Mouse (Mus musculus) lung, adult 2 months (tissue): ENCODE measurements around the gene Otog. TPM values are rescaled to one million over a fixed set of nuclear protein-coding genes. Genes with fewer than 3 reads are reported as not detected.

Source experiments
- DNase-seq: peaks from one replicate; pipeline ENCODE4 v3.0.0; 2022
- H3K4me1 ChIP-seq: fragments of 200-500 bp; 2 replicates; pipeline ENCODE4 v1.6.1; 2011; ENCODE audit warnings: low read length; ENCODE audit not compliant: control insufficient read depth, insufficient read depth
- H3K4me3 ChIP-seq: fragments of 200-500 bp; replicated peaks from 2 replicates; pipeline ENCODE3; 2011; ENCODE audit warnings: low read depth, mild to moderate bottlenecking, control low read depth, low read length; ENCODE audit errors: extremely low read depth
- CTCF ChIP-seq: fragments of 200-500 bp; IDR thresholded peaks from 2 replicates; pipeline ENCODE4 v1.5.1; 2011; ENCODE audit warnings: mild to moderate bottlenecking, low read length, control low read depth; ENCODE audit not compliant: insufficient read depth
- POLR2A ChIP-seq: fragments of 200-500 bp; IDR thresholded peaks from 2 replicates; pipeline ENCODE4 v1.6.1; 2011; ENCODE audit warnings: low read depth, mild to moderate bottlenecking, control low read depth, low read length, borderline replicate concordance; ENCODE audit errors: extremely low read depth
- WGBS: fragments of 180-500 bp; shearing (Covaris S2); methylation state at CpG from one replicate; pipeline ENCODE4 v1.1.7; 2018; 5-methylcytosine and 5-hydroxymethylcytosine counted together
- polyA plus RNA-seq: library from polyadenylated mRNA; depleted of rRNA; stranded (reverse); fragments of >200 nt; gene quantifications from 2 replicates; pipeline ENCODE4 v1.2.3, GENCODE M21; 2012

Gene Otog
- polyA plus RNA-seq, 1 experiment, result not detected

DNA sequence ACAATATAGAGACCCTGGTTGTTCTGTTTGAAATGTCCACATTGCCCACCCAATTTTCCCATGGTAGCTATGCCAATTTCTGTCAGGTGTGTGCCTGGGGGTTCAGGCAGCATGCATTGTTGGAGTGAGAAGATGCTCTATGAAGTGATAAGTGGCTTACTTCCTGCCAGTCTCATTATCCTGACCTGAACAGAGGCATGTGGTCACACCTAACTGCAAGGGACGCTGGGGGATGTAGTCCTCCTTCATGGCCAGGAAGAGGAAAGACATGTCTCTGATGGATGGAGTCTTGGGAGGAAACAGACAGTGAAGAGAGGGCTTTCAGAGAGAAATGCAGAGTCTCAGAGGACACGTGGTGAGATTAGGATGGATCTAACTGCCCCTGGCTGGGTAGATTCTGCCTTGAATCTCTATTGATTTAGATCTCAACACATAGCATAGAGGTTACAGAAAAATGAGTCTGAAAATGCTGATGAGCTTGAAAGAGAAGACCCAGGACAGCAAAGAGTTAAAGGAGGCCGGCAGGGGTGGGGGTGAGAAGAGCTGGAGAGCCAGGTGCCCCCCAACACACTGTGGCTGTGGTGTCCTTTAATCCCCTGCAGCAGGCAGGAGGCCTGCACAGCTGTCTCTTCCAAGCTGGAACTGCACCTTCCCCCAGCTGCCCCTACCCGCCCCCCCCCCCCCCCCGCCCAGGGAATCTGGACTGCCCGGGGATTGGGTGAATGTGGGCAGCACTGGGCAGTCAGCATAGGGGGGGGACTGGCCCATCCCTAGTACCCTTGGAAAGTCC is 73.6 kb downstream of the Otog start:
- H3K4me3 ChIP-seq, result no peak overlapping the region
- DNase-seq, result no peak
- H3K4me1 ChIP-seq, result no peaks in the 10 kb centered on the region
- WGBS, result 19% methylated on average over 4 of the region's 6 CpGs
- no peak for TF ChIP-seq CTCF
- TF ChIP-seq POLR2A, result no peak

DNA sequence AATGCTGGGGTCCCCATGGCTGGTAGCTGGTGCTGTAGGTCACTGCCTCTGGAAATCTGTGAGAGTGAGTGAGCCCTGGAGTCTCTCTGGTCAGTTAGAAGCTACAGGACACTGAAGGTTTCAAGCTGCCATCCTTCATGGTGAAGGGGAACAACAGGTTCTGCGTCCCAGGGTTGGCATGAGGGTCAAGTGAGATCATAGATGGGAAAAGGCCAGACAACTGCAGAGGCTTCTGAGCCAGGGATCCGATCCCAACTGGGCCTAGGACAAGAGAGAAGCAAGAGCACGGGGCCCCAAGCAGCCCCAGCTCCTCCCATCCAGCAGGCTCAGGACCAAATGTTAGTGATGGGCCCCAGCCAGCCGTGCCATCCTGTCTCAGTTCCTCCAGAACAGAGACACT is 74.9 kb downstream of the Otog start:
- DNase-seq, result no peak
- no peak overlapping the region for H3K4me3 ChIP-seq
- TF ChIP-seq CTCF, result no peak
- TF ChIP-seq POLR2A, result no peak
- no peaks in the 10 kb centered on the region for H3K4me1 ChIP-seq
- WGBS, result 56% methylated on average over 4 of the region's 4 CpGs

DNA sequence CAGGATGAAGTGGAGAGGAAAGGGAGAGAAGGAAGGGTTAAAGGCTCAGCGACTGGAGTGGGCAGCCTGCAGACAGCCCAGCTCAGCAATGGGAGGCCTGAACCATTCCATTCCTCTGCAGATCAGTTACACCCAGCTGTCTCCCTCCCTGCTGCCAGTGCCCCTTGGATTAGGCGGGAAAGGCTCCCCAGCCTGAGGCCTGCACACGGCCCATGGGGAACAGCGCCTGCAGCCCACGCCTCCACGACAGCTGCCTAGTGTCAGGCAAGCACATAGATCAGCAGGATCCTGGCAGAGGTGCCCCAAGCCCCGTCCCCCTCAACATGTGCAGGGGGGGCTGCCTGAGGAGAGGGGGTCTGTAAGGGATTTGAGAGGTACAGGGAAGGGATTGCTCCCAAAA is 76.2 kb downstream of the Otog start:
- 21% methylated on average over 7 of the region's 7 CpGs for WGBS
- no peak overlapping the region for H3K4me3 ChIP-seq

DNA sequence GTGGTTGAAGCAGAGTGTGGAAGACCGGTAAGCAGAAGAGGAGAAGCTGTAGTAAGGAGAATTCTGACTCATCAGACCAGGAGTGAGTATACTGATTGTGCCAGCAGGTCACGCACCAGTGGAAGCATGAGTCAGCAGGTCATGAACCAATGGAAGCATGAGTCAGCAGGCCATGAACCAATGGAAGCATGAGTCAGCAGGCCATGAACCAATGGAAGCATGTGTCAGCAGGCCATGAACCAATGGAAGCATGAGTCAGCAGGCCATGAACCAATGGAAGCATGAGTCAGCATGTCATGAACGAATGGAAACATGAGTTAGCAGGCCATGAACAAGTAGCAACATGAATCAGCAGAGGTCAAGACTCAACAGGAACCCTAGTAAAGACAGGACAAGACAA is 80.5 kb downstream of the Otog start:
- no peak for TF ChIP-seq CTCF
- TF ChIP-seq POLR2A, result no peak
- H3K4me3 ChIP-seq, result no peak overlapping the region
- H3K4me1 ChIP-seq, result no peaks in the 10 kb centered on the region
- no peak for DNase-seq
- 64% methylated on average over 3 of the region's 3 CpGs for WGBS

More for the DNA sequence above, 76.2 kb downstream of the Otog start:
- no peak for DNase-seq
- no peaks in the 10 kb centered on the region for H3K4me1 ChIP-seq
- TF ChIP-seq CTCF, result no peak
- no peak for TF ChIP-seq POLR2A

DNA sequence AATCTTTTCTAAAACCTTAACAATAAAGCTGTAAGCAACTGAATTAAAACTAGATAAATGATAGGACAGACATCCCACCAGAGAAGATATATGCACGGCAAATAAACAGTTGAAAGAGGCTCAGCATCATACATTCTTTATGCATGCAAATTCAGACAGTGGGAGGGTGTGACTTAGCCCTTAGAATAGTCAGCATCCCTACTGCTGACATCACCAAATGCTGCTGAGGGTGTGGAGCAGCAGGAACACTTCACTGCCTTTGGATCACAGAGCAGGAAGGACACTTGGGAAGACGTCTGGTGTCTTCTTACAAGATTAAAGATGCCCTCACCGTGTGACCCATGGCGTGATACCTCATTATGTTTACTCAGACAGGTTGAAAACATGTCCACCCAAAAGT is 87.1 kb downstream of the Otog start:
- H3K4me1 ChIP-seq, result no peaks in the 10 kb centered on the region
- no peak for DNase-seq
- 44% methylated on average over 4 of the region's 4 CpGs for WGBS
- no peak overlapping the region for H3K4me3 ChIP-seq
- no peak for TF ChIP-seq CTCF
- no peak for TF ChIP-seq POLR2A

DNA sequence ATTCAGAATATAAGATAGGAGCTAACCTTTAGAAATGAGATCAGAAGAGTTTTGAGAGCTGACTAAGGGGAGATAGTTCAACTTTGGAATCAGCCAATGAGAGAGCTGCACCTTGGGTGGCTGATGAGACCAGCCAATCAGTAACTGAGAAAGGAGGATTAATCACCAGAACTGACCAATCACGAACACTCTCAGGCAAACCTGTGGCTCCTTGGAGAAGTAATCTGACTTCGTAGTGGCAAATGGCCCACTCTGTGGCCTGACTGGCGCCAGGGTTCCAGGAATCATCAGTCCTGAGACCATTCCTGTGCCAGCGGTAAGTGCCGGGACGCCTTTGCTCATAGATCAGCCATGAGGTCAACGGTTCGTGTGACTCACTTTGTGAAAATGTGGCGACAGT is 96.6 kb downstream of the Otog start:
- no peak for DNase-seq
- WGBS, result 89% methylated on average over 9 of the region's 9 CpGs
- H3K4me1 ChIP-seq, result no peaks in the 10 kb centered on the region
- no peak overlapping the region for H3K4me3 ChIP-seq
- TF ChIP-seq CTCF, result no peak
- no peak for TF ChIP-seq POLR2A

DNA sequence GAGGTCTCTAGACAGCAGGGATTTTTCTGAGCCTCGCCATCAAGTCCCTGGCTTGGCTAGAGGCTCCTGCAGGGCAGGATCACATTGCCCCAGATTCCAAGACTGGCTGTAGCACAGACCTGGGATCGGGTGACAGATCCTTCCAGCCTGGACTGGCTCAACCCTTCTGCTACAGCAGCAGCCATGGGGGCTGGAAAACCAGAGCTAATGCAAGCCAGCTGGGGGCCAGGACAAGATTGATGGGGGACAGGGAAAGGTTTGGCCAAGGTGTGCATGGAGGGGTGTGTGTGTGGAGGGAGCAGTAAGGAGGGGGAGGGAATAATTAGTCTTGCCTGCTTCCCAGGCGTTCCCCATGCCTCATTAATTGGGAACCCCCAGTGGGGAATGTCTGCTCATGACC is 99.0 kb downstream of the Otog start:
- no peak for TF ChIP-seq CTCF
- TF ChIP-seq POLR2A, result no peak
- no peak for DNase-seq
- 29% methylated on average over 3 of the region's 3 CpGs for WGBS
- H3K4me3 ChIP-seq, result no peak overlapping the region
- no peaks in the 10 kb centered on the region for H3K4me1 ChIP-seq

DNA sequence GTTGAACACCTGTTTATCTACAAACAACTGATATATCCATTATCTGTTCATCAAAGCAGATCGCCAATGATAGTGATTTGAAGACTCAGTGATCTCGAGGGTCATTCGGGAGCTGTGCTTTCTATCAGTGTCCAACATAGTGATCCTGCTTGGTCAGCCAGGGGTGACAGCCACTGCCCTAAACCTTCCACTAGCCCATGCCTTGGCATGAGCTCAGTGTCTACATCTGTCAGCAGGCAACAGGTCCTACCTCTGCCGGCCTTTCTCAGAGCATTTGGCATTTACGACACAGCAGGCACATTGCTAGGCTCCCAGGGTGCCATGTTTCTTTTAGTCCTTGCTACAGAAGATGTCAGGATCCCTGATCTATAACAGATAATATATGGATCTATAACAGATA is 99.5 kb downstream of the Otog start:
- WGBS, result 77% methylated on average over 5 of the region's 5 CpGs

DNA sequence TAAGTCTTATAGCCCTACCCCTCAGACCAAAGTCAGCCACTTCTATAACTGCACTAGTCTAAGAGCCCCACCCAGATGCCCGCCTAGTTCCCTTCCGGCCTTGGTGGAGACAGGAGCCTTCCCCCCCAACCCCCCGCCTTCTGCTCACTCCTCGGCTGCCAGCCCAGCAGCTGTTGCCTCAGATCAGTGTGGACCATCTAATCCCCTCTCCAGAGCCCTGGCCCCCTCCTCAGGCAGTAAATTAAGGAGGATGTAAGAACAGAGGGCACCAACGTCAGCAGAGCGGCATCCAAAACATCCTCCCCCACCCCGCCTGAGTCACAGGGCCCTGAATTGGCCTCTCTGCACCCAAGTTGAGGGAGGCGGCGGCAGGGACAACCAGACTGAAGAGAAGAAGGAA is 100.7 kb downstream of the Otog start:
- H3K4me3 ChIP-seq, result no peak overlapping the region
- 84% methylated on average over 9 of the region's 9 CpGs for WGBS
- TF ChIP-seq POLR2A, result no peak
- TF ChIP-seq CTCF, result no peak
- DNase-seq, result no peak
- no peaks in the 10 kb centered on the region for H3K4me1 ChIP-seq

More for the DNA sequence above, 99.5 kb downstream of the Otog start:
- no peak overlapping the region for H3K4me3 ChIP-seq
- no peak for DNase-seq
- no peak for TF ChIP-seq CTCF
- TF ChIP-seq POLR2A, result no peak
- no peaks in the 10 kb centered on the region for H3K4me1 ChIP-seq

DNA sequence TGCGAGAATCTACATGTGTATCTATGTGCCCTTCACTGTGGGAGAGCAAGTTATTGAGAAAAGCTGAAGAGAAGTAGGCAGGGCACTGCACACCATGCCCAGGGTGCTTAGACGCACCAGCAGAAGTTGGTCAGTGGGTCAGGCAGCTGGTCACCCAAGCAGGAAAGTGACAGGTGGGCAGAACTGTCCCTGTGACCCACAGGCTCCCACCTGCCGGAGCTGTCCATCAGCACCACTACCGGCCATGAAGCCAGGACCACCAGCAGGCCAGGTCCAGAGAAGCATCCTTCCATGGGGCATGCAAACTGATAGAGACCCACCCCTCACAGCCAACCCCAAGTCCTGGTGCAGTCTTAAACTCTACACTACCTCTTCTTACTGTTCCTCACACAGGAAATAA is 106.9 kb downstream of the Otog start:
- no peaks in the 10 kb centered on the region for H3K4me1 ChIP-seq
- no peak for DNase-seq
- TF ChIP-seq CTCF (no peak), POLR2A (no peak)
- no peak overlapping the region for H3K4me3 ChIP-seq
- 46% methylated on average over 4 of the region's 4 CpGs for WGBS

DNA sequence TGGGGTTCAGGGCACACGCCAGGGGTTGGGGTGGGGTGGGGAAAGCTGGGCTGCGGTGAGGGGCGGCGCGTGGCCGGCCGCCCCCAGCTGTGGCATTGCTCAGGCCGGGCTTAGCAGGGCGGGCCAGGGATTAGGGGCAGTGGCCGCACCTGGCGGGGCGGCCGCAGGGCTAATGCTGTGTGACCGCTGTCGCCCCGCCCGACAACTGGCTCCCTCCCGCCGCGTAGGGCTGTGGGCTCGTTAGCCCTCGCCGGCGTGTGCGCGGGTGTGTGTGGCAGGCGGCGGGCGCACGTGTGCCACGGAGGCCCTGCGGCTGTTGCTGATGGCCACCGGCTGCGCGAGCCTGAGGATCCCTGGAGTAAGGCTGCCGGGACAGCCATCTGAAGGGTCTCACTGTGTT is 108.0 kb downstream of the Otog start:
- Histone ChIP-seq H3K4me1 (no peaks in the 10 kb centered on the region), H3K4me3 (no peak overlapping the region)
- WGBS, result 3% methylated on average over 36 of the region's 36 CpGs
- DNase-seq, result no peak
- no peak for TF ChIP-seq POLR2A
- no peak for TF ChIP-seq CTCF
